Mouse (Mus musculus): ENCODE data around the gene Foxb2.
"Not testable (repeated sequence)": the region's sequence is repeated elsewhere in the genome, so short reads cannot be mapped to it uniquely, and the experiment has no call there.

The Foxb2 gene

DNA sequence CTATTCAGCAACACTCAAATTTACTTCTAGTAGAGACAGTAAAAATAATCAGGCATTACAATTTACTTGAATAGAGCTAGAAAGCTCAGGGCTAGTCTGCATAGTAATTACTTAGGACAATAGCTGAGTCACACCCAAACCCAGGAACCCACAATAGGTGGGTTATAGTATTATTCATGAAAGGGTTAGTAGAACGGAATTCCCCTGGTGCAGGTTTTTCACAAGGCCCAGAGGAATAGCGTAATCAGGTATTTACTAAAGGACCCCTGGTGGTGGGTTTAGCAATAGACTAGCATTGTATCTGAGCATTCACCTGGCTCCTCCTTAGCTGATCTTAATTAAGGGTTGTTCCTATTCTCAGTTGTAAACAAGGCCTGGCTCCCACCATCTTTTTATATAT is 29.5 kb downstream of the Foxb2 start:
- H3K4me3 ChIP-seq (replicated peaks; ENCODE audit: low read length); H3K36me3 ChIP-seq (ENCODE audit: insufficient read depth, low read length); H3K9me3 ChIP-seq (ENCODE audit: low read length); H3K27me3 ChIP-seq (ENCODE audit: insufficient read depth, low read length): not testable (repeated sequence)
- TF ChIP-seq CTCF (conservative IDR thresholded peaks at IDR 0.05; ENCODE audit: low read length): peak; percentile 12; the same call in 1 of the 2 replicates
- peaks cover 16% of the 10 kb centered on the region for H3K4me1 ChIP-seq (replicated peaks; ENCODE audit: low read depth, low read length)

DNA sequence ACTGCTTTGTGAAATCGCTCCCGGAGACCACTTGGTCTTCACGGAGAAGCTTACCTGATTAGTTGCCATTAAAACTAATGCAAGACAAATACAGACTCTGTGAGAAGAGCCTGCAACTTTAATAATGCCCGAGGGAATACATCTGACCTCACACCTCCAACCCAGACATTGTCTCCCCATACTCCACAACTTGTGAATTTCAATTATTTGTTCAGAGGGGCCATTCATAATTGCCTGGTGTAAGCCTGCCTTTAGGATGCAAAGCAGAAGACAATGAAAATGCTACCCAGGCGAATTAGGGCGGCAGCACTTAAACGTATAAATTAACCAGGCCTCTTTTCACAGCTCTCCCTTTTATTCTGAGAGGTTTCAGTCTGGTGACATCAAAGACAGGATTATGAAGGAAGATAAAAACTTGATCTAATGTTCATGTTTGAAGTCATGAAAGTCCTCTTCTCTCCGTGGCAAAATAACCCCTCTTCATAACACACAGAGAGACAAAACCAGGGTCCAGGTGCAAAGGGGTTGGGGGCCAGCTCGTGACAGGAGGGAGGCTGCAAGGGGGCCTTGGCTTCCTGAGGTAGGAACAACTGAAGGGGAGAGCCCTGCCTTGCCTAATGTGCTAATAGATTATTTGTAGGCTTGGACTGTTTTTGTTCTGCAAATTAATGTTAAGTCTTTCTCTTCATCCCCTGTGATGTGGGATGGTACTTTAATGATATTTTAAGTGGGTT is 31.9 kb downstream of the Foxb2 start:
- peaks cover 16% of the 10 kb centered on the region for H3K4me1 ChIP-seq (replicated peaks; ENCODE audit: low read depth, low read length)
- H3K27me3 ChIP-seq (ENCODE audit: insufficient read depth, low read length): no peaks in the 10 kb centered on the region
- no peaks in the 10 kb centered on the region; the same call in 1 of the 2 replicates for H3K9me3 ChIP-seq (ENCODE audit: low read length)
- no peak for TF ChIP-seq CTCF (conservative IDR thresholded peaks at IDR 0.05; ENCODE audit: low read length)
- no peak for TF ChIP-seq POU5F1 (IDR thresholded peaks at IDR 0.05; ENCODE audit: borderline replicate concordance, low read length)
- no peak for TF ChIP-seq NANOG (IDR thresholded peaks at IDR 0.05; ENCODE audit: borderline replicate concordance, low read length)
- H3K4me3 ChIP-seq (replicated peaks; ENCODE audit: low read length): no peak overlapping the region
- H3K36me3 ChIP-seq (ENCODE audit: insufficient read depth, low read length): no peaks in the 10 kb centered on the region

DNA sequence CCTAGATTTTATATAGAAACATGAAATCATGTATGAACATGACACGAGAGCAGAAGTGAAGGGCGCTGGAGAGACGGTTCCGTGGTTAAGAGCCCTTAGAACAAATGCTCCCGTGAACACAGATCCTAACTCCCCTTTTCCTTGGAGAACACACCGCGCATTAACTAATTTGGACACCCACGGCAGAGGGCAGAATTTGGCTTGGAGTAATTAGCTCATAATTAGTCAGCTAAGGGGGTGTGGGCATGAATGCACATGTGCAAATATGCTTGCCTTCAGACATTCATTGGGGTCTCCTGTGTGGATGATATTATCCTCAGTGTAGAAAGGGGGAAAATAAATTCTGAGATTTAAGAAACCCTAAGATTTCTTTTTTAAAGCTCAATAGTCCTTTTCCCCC is 32.6 kb downstream of the Foxb2 start:
- Histone ChIP-seq H3K4me3 (replicated peaks; ENCODE audit: low read length) (no peak overlapping the region), H3K27me3 (ENCODE audit: insufficient read depth, low read length) (no peaks in the 10 kb centered on the region), H3K9me3 (ENCODE audit: low read length) (no peaks in the 10 kb centered on the region; the same call in 1 of the 2 replicates), H3K4me1 (replicated peaks; ENCODE audit: low read depth, low read length) (peaks cover 16% of the 10 kb centered on the region), H3K36me3 (ENCODE audit: insufficient read depth, low read length) (no peaks in the 10 kb centered on the region)
- TF ChIP-seq NANOG (IDR thresholded peaks at IDR 0.05; ENCODE audit: borderline replicate concordance, low read length): no peak
- TF ChIP-seq CTCF (conservative IDR thresholded peaks at IDR 0.05; ENCODE audit: low read length): no peak
- no peak for TF ChIP-seq POU5F1 (IDR thresholded peaks at IDR 0.05; ENCODE audit: borderline replicate concordance, low read length)

DNA sequence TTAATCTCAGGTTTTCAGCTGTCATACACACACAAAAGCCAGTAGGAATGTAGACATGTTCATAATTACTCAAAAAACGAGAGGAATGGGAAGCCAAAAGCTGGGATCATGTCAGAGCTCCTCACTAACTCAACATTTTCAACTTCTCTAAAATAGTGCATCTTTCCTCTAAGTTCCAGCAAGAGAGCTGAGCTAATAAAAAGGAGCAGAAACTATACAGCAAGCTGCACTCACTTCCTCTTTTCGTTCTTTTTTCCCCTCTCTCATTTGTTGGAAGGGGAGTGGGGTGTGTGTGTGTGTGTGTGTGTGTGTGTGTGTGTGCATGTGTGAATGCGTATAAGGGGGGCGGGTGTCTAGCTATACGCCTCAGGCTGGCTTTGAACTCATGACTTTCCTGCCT is 45.9 kb downstream of the Foxb2 start:
- TF ChIP-seq NANOG (IDR thresholded peaks at IDR 0.05; ENCODE audit: borderline replicate concordance, low read length) (no peak), POU5F1 (IDR thresholded peaks at IDR 0.05; ENCODE audit: borderline replicate concordance, low read length) (no peak)
- Histone ChIP-seq H3K9me3 (ENCODE audit: low read length) (no peaks in the 10 kb centered on the region), H3K36me3 (ENCODE audit: insufficient read depth, low read length) (no peaks in the 10 kb centered on the region), H3K27me3 (ENCODE audit: insufficient read depth, low read length) (no peaks in the 10 kb centered on the region), H3K4me3 (replicated peaks; ENCODE audit: low read length) (no peak overlapping the region), H3K4me1 (replicated peaks; ENCODE audit: low read depth, low read length) (no peaks in the 10 kb centered on the region)

DNA sequence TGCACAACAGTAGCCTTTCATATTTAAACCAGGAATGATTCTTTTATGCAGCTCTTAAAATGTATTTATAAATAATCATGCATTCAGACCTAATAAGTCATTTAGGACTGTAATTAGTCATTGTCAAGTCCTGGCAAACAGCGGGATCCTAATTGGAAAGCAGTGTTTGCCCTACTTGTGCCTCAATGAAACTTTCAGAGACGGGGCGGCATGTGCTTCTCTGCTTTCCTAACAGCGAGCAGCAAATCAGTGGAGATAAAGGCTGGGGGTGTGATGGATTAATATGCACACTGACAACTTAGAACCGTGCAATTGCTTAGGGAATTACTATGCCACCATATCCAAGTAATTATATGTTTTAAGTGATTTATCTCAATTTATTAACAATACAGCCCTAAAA is 48.4 kb downstream of the Foxb2 start:
- no peak overlapping the region for H3K4me3 ChIP-seq (replicated peaks; ENCODE audit: low read length)
- no peak for TF ChIP-seq CTCF (conservative IDR thresholded peaks at IDR 0.05; ENCODE audit: low read length)
- no peak for TF ChIP-seq NANOG (IDR thresholded peaks at IDR 0.05; ENCODE audit: borderline replicate concordance, low read length)
- TF ChIP-seq POU5F1 (IDR thresholded peaks at IDR 0.05; ENCODE audit: borderline replicate concordance, low read length): no peak
- H3K9me3 ChIP-seq (ENCODE audit: low read length): no peaks in the 10 kb centered on the region
- H3K4me1 ChIP-seq (replicated peaks; ENCODE audit: low read depth, low read length): no peaks in the 10 kb centered on the region
- H3K36me3 ChIP-seq (ENCODE audit: insufficient read depth, low read length): no peaks in the 10 kb centered on the region
- no peaks in the 10 kb centered on the region for H3K27me3 ChIP-seq (ENCODE audit: insufficient read depth, low read length)
